Mouse (Mus musculus): ENCODE data around the gene Kitl. TPM values are rescaled to one million over a fixed set of nuclear protein-coding genes. Genes with fewer than 3 reads are reported as not detected.

Kitl gene
- 17.4 and 19.6 TPM in 2 replicates for polyA plus RNA-seq (2015; fragmentation: Nextera tagmentation; extraction: Ambion mirVana)

DNA sequence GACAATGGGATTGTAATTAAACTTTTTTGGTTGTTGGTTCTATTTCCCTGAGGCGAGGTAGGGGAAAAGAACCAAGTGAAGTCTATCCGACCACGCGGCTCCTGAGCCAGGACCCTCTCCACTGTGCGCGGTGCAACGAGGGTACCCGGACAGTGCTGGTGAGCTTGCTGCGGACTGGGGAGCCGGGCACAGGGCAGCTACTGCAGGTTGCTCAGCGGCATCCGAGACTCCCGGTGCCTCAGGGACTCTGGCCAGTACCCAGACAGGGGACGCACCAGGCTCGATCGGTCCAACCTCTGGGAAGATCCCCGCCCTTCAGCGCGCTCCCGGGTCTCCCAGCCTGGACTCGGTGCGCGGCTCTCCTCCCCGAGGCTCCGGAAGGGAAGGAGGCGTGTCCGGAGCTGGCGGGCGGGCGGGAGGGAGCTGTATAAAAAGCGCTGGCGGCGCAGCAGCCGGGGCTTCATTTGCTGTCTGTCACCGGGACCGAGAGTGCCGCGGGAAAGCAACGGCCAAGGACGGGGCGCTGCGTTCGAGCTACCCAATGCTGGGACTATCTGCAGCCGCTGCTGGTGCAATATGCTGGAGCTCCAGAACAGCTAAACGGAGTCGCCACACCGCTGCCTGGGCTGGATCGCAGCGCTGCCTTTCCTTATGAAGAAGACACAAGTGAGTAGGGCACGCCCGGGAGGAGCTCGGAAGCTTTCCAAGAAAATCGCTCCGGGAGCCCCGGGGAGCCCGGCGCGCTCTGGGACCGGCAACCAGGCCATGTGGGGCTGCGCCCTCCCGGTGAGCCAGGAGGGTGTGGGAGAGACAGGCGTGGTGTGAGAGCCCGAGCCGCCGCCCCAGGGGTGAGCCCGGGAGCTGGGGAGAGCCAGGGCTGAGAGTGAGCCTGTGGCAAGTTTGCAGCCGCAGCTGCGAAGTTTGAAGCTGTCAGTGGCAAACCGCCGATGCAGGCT lies at the start of gene Kitl:
Gene Kitl (plus strand): TSS at position 261 of the 956 bp plus-strand sequence.

Small RNA genes within 50 kb of the gene (microRNA-seq; reads per million reads assigned to microRNA genes)
- 0 reads per million in 2 experiments for gene Gm22918
- gene Gm25287 = 0 reads per million in 2 experiments
